Mouse (Mus musculus) cerebellum, adult 2 months (tissue): Measurements from ENCODE around the gene Pon3.

Experiments used
- CTCF ChIP-seq: fragments of 200-500 bp; IDR thresholded peaks from 2 replicates; pipeline ENCODE4 v1.5.1; 2011; ENCODE audit warnings: low read depth, mild to moderate bottlenecking, control low read depth, low read length, moderate library complexity, borderline replicate concordance; ENCODE audit not compliant: insufficient read depth
- POLR2A ChIP-seq: fragments of 200-500 bp; IDR thresholded peaks from 2 replicates; pipeline ENCODE4 v1.6.1; 2011; ENCODE audit warnings: low read length, control low read depth, borderline replicate concordance; ENCODE audit not compliant: insufficient read depth

GRCm38 (mm10) chr6:5218190-5218589, 37.9 kb downstream of the Pon3 start:
- TF ChIP-seq CTCF (no peak), POLR2A (no peak)
